Mouse (Mus musculus): ENCODE measurements around the gene S100a3. TPM values are rescaled to one million over a fixed set of nuclear protein-coding genes. Genes with fewer than 3 reads are reported as not detected.

The S100a3 gene
- polyA plus RNA-seq, 1 experiment from 2014 or later: 0.39 TPM

Other genes with a start within 250 kb of the S100a3 start
- gene Slc27a3, start 170.6 kb upstream of the S100a3 start, polyA plus RNA-seq (2014; fragmentation: Nextera tagmentation; extraction: Ambion mirVana): 13.5 and 14.8 TPM in 2 replicates
- 34.2 and 34.7 TPM in 2 replicates for gene Ints3, start 127.0 kb upstream of the S100a3 start, polyA plus RNA-seq (2014; fragmentation: Nextera tagmentation; extraction: Ambion mirVana)
- gene Npr1, start 94.7 kb upstream of the S100a3 start, polyA plus RNA-seq (2014; fragmentation: Nextera tagmentation; extraction: Ambion mirVana): 2.5 and 3.7 TPM in 2 replicates
- 364 and 368 TPM in 2 replicates for gene Ilf2, start 84.5 kb upstream of the S100a3 start, polyA plus RNA-seq (2014; fragmentation: Nextera tagmentation; extraction: Ambion mirVana)
- 72.3 and 77.9 TPM in 2 replicates for gene Snapin, start 69.5 kb upstream of the S100a3 start, polyA plus RNA-seq (2014; fragmentation: Nextera tagmentation; extraction: Ambion mirVana)
- gene Chtop, start 51.1 kb upstream of the S100a3 start, polyA plus RNA-seq (2014; fragmentation: Nextera tagmentation; extraction: Ambion mirVana): 138 and 143 TPM in 2 replicates
- 8.4 and 9.8 TPM in 2 replicates for gene S100a1, start 46.2 kb upstream of the S100a3 start, polyA plus RNA-seq (2014; fragmentation: Nextera tagmentation; extraction: Ambion mirVana)
- 10.9 and 15.0 TPM in 2 replicates for gene S100a13, start 46.1 kb upstream of the S100a3 start, polyA plus RNA-seq (2014; fragmentation: Nextera tagmentation; extraction: Ambion mirVana)
- not detected in 2 replicates for gene S100a14, start 33.7 kb upstream of the S100a3 start, polyA plus RNA-seq (2014; fragmentation: Nextera tagmentation; extraction: Ambion mirVana)
- 57.0 and 59.8 TPM in 2 replicates for gene S100a16, start 23.3 kb upstream of the S100a3 start, polyA plus RNA-seq (2014; fragmentation: Nextera tagmentation; extraction: Ambion mirVana)
- gene S100a2, start 29.7 kb downstream of the S100a3 start, polyA plus RNA-seq (2014; fragmentation: Nextera tagmentation; extraction: Ambion mirVana): not detected in 2 replicates
- gene Gm42674, start 41.3 kb downstream of the S100a3 start, polyA plus RNA-seq (2014; fragmentation: Nextera tagmentation; extraction: Ambion mirVana): not detected in 2 replicates
- gene S100a4, start 43.2 kb downstream of the S100a3 start, polyA plus RNA-seq (2014; fragmentation: Nextera tagmentation; extraction: Ambion mirVana): 0.91 and 1.4 TPM in 2 replicates
- not detected in 2 replicates for gene S100a5, start 47.9 kb downstream of the S100a3 start, polyA plus RNA-seq (2014; fragmentation: Nextera tagmentation; extraction: Ambion mirVana)
- gene S100a6, start 52.3 kb downstream of the S100a3 start, polyA plus RNA-seq (2014; fragmentation: Nextera tagmentation; extraction: Ambion mirVana): 23.5 and 25.9 TPM in 2 replicates
- gene S100a7a, start 93.4 kb downstream of the S100a3 start, polyA plus RNA-seq (2014; fragmentation: Nextera tagmentation; extraction: Ambion mirVana): not detected in 2 replicates
- 2.8 and 4.2 TPM in 2 replicates for gene S100a8, start 108.4 kb downstream of the S100a3 start, polyA plus RNA-seq (2014; fragmentation: Nextera tagmentation; extraction: Ambion mirVana)
- gene S100a9, start 135.1 kb downstream of the S100a3 start, polyA plus RNA-seq (2014; fragmentation: Nextera tagmentation; extraction: Ambion mirVana): 0.86 and 3.1 TPM in 2 replicates
- not detected in 2 replicates for gene Pglyrp4, start 166.3 kb downstream of the S100a3 start, polyA plus RNA-seq (2014; fragmentation: Nextera tagmentation; extraction: Ambion mirVana)
- not detected in 2 replicates for gene Gm5849, start 217.3 kb downstream of the S100a3 start, polyA plus RNA-seq (2014; fragmentation: Nextera tagmentation; extraction: Ambion mirVana)